Mouse (Mus musculus) liver, embryonic 14.5 days (tissue): ENCODE measurements around the gene Lonp2.

Experiments used
- CTCF ChIP-seq: IDR thresholded peaks from 2 replicates; pipeline ENCODE4 v1.5.1; 2016; ENCODE audit warnings: antibody characterized with exemption, low read depth, control low read depth
- EP300 ChIP-seq: IDR thresholded peaks from 2 replicates; pipeline ENCODE4 v1.6.1; 2016; ENCODE audit warnings: antibody characterized with exemption, low read depth

GRCm38 (mm10) chr8:86769945-86770715 lies 146.3 kb downstream of the Lonp2 start:
- no peak for TF ChIP-seq CTCF
- no peak for TF ChIP-seq EP300
